Mouse (Mus musculus) gastrocnemius, adult 2 months (tissue): ENCODE measurements at regions not wholly inside any gene's neighbourhood (a gene's known extent, or its start where the extent isn't known, plus 50 kb on each side); places are given as distances from the start of the nearest gene placed in this dataset.
"Not testable (repeated sequence)": the region's sequence is repeated elsewhere in the genome, so short reads cannot be mapped to it uniquely, and the experiment has no call there.

Experiments used
- DNase-seq: peaks from one replicate; pipeline ENCODE4 v3.0.0; 2022
- H3K27ac ChIP-seq: fragments of 200-600 bp; 2 replicates; pipeline ENCODE4 v1.8.1; 2022; ENCODE audit warnings: mild to moderate bottlenecking
- H3K4me3 ChIP-seq: fragments of 200-600 bp; 2 replicates; pipeline ENCODE4 v1.8.1; 2022; ENCODE audit warnings: mild to moderate bottlenecking, moderate library complexity
- CTCF ChIP-seq: fragments of 200-600 bp; IDR thresholded peaks from 2 replicates; pipeline ENCODE4 v1.8.1; 2022; ENCODE audit warnings: antibody characterized with exemption, mild to moderate bottlenecking, moderate library complexity
- intact Hi-C: fragments of 180-260 bp; cut with DNase I; formaldehyde crosslinking; loops from one replicate; pipeline ENCODE4 v1.15.1; 2025

DNA sequence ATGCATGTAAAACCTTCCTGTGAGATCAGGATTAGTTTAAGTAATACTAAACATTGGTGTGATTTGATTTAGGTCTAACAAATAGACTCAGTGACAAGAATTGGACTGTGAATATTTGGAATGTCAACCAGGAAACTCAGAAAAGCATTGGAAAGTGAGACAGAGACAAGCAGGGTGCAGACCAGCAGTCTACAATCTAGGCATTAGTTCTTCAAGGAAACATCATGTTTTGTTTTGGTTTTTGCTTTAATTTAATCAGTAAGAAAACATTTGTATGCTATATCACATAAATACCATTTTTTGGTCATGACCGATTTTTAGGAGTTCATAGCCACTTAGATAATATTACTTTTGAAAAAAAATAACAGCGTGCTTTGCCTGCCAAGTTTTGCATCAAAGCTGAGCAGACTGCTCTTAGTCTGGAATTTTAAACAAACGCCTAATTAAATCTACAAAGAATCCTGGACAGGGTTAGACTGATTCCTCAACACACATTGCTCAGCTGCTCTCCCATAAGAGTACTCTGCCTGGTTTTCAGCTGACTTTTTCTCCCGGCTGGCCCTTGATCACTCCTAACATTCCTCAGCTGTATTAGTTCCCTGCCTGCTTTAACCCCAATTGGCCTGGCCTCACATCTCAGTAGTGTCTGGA, 396.5 kb upstream of the Kcnh7 start:
- no peak for TF ChIP-seq CTCF
- H3K4me3 ChIP-seq, result no peak overlapping the region
- intact Hi-C loops, result no loop called here
- no peak overlapping the region for H3K27ac ChIP-seq
- no peak for DNase-seq

GRCm38 (mm10) chr2:63575172-63575571, 391.1 kb upstream of the Kcnh7 start:
- intact Hi-C loops, result no loop called here
- no peak overlapping the region for H3K27ac ChIP-seq
- no peak for TF ChIP-seq CTCF
- H3K4me3 ChIP-seq, result no peak overlapping the region
- no peak for DNase-seq

GRCm38 (mm10) chr2:63574008-63574703, 390.1 kb upstream of the Kcnh7 start:
- no peak overlapping the region for H3K4me3 ChIP-seq
- intact Hi-C loops, result no loop called here
- no peak overlapping the region for H3K27ac ChIP-seq
- TF ChIP-seq CTCF, result no peak
- no peak for DNase-seq

DNA sequence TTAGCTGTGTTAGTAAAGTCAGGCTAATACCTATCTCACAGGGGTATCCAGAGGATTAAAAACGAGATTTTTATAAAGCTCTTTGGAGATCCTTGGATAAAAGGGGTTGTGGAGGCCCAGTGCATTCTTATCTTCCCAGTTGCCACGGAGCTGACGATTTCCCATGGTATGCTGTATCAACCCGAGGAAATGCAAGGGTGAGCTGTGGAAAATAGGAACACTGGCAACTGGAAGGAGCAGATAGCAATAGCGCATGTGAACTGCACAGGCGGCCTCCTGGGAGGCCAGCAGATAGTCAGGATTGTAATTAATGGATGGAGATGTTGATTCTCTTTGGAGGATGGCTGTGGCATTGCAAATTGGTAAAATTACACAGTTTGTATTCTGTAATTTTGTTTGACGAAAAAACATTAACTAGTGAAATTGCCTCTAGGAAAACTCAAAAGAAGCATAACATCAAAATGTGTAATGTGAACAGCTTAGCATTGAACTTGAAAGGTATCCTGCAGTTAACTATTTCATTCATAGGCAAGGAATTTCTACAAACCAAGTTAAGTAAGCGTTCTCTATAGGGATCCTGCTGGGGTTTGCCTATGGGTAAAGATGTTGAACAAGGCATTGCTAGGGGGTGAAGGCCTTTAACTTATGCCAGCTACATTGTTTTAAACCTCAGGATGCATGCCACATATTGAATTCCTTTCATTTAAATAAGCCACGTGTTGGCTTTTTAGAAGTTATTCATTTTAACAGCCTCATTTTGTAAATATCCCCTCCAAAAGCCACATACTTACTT, 389.1 kb upstream of the Kcnh7 start:
- DNase-seq, result no peak
- intact Hi-C loops, result no loop called here
- TF ChIP-seq CTCF, result no peak
- Histone ChIP-seq H3K27ac (no peak overlapping the region), H3K4me3 (no peak overlapping the region)

DNA sequence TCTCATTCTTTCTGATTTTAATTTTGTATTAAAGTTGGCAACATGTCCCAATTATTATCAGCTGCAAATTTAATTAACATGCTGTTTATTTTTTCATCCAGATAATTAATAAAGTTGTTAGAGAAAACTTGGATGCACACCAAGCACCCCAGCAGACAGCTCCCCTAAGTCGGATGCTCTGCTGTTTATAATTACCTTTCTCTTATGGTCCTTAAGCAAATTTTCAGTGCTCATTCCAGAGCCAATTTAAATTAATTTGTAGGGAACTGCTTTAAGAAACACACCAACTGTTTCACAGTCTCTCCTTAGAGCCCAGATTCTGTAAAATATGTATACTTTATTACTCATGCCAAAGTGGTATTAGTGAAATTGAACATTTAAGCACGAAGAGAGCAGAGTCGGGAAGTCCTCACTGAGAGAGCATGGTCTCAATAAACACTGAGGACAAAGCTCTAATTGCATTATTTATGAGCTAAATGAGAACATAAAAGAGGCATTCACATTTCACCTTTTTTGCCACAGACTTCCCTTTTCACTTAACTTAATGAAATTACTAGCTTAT, 372.9 kb upstream of the Kcnh7 start:
- no peak overlapping the region for H3K4me3 ChIP-seq
- DNase-seq, result no peak
- no peak for TF ChIP-seq CTCF
- no peak overlapping the region for H3K27ac ChIP-seq
- intact Hi-C loops, result no loop called here

- intact Hi-C loops, DNase-seq, H3K27ac ChIP-seq, H3K4me3 ChIP-seq: not testable (repeated sequence)
Observed at GRCm38 (mm10) chr2:63541836-63542235, 357.7 kb upstream of the Kcnh7 start.

DNA sequence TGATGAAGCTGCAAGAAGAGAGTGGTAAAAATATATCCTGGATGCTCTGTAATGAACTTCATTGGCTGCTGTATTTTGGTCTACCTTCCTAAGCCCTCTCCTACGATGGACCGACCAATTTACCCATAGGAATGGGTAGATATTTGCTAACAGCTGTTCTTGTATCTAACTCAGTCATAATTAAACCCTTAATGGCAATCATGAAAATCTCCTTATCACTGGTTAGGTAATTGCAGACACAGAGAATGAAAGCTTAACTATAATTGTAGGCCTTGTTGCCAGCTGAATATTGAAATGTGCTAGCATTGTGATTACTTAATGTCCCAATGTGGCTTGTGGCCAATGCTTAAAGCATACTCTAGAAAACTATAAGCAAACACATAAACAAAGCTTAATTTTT, 334.4 kb upstream of the Kcnh7 start:
- Histone ChIP-seq H3K27ac (no peak overlapping the region), H3K4me3 (no peak overlapping the region)
- intact Hi-C loops, result no loop called here
- DNase-seq, result no peak
- TF ChIP-seq CTCF, result no peak

DNA sequence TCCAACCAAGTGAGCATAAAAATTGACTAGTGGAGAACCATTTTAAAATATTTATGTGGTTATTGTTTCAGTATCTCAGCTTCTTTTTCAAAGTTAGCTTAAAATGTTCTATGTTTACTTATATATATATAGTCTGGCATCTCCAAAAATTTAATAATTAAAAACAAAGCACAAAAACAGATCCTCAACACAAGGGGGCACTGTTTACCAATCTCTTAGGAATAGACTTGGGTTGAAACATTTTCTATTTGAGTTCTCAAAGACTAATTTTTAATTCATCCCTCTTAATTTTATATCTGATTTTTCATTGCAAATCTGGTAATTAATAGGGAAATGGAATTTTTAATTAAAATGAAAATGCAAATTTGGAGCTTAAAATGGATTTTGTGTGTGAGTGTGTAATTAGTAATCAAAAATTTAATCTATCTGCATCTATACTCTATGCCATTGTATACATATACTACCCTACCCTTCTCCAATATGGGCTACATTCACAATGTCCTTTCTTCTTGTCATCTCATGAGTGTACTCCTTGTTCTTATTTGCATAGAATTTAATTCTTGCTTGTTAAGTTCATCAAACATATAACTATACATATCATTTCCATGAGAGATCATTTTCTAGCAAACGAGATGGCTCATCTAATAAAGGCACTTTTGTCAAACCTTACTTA, 329.6 kb upstream of the Kcnh7 start:
- peak; percentile 49 for TF ChIP-seq CTCF
- H3K4me3 ChIP-seq, result no peak overlapping the region
- intact Hi-C loops, result no loop called here

DNA sequence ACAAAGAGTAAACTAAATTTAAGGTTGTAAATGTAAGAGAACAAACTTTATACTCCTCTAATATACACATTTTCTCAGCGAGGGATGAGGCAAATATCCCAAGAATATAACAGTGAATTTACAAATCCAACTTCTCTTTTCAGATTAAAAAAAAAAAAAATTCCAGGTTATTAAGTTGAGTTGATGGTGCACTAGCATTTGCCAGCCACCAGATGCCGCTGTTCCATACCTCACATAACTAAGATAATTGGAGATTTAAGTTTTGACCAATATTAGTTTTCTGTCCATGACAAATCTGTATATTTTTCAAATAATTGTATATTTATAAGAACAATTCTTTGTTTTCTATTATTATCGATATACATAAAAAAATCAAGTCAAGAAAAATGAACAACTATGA, 319.9 kb upstream of the Kcnh7 start:
- no peak overlapping the region for H3K4me3 ChIP-seq
- DNase-seq, result peak; percentile 17
- no peak overlapping the region for H3K27ac ChIP-seq
- peak; percentile 76 for TF ChIP-seq CTCF
- intact Hi-C loops, result loop anchor here (5.0 kb wide), 1 partner anchor 1348 kb away; no protein-coding TSS in a partner anchor

More for the DNA sequence above, 329.6 kb upstream of the Kcnh7 start:
- DNase-seq, result no peak
- no peak overlapping the region for H3K27ac ChIP-seq

- Histone ChIP-seq H3K4me3 (no peak overlapping the region), H3K27ac (no peak overlapping the region)
- no peak for DNase-seq
- intact Hi-C loops, result no loop called here
- no peak for TF ChIP-seq CTCF
Observed at GRCm38 (mm10) chr2:63476411-63476810, 292.3 kb upstream of the Kcnh7 start.

DNA sequence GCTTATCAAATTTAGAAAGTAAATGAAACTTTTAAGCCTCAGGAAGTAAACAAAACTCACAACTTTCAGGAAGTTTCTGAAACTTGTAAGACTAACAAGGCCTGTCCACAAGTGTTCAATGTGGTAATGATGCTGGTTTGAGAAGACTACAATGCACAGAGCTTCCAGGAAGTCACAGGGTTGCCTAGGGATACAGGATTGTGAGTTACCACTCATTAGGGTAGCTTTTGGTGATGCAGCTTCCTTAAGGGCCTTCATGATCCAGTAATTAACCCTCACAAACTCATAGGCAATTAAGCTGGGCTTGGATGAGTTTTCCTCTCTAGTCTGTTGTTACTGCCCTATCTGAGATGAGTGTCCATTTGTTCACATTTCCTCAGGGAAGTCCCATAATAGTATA, 291.2 kb upstream of the Kcnh7 start:
- no peak for DNase-seq
- Histone ChIP-seq H3K4me3 (no peak overlapping the region), H3K27ac (no peak overlapping the region)
- TF ChIP-seq CTCF, result no peak
- intact Hi-C loops, result no loop called here

DNA sequence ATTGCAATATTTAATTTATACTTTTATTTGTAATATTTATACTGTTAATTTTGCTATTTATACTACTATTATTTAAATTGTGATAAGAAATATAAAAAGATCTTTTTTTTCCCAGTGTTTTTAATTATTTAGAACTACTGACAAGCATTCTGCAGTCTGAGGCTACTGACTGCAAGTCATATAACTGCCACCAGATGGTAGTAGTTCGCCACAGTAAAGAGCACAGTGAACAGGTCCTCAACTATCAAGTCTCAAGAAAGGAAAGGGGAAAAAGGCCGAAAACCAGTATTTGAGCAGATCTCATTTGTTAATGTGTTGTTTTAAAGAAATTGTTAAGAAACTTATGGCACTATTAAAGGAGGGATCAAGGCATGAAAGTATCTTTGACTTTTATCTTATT, 289.6 kb upstream of the Kcnh7 start:
- Histone ChIP-seq H3K27ac (no peak overlapping the region), H3K4me3 (no peak overlapping the region)
- intact Hi-C loops, result no loop called here
- peak; percentile 17 for DNase-seq
- peak; percentile 74 for TF ChIP-seq CTCF

DNA sequence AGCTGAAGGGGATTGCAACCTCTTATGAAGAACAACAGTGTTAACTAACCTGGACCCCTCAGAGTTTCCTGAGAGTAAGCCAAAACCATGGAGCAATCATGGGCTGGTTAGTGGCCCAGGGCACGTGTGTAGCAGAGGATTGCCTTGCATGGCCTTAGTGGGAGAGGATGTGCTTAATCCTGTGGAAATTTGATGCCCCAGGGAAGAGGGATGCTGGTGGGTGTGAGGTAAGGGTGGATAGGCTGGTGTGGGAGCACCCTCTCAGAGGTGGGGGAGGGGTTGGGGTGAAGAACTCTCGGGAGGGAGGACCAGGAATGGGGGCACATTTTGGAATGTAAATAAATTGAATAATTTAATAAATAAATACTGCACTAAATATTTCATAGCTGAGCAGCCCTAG, 288.2 kb upstream of the Kcnh7 start:
- intact Hi-C loops, result no loop called here
- no peak overlapping the region for H3K4me3 ChIP-seq
- TF ChIP-seq CTCF, result no peak
- DNase-seq, result no peak
- H3K27ac ChIP-seq, result no peak overlapping the region
